Mouse (Mus musculus) heart, postnatal 4 days (tissue): ENCODE measurements around the gene Rere. TPM values are rescaled to one million over a fixed set of nuclear protein-coding genes. Genes with fewer than 3 reads are reported as not detected.
"Not testable (repeated sequence)": the region's sequence is repeated elsewhere in the genome, so short reads cannot be mapped to it uniquely, and the experiment has no call there.

Source experiments
- DNase-seq: peaks from one replicate; pipeline ENCODE4 v3.0.0; 2021
- total RNA-seq, 2 experiments: library from RNA; stranded (reverse); gene quantifications; 2 replicates each; pipeline ENCODE4 v1.2.3; 2021

Rere gene
- total RNA-seq, 2 experiments from 2014 or later: 70.0 to 72.5 TPM

DNA sequence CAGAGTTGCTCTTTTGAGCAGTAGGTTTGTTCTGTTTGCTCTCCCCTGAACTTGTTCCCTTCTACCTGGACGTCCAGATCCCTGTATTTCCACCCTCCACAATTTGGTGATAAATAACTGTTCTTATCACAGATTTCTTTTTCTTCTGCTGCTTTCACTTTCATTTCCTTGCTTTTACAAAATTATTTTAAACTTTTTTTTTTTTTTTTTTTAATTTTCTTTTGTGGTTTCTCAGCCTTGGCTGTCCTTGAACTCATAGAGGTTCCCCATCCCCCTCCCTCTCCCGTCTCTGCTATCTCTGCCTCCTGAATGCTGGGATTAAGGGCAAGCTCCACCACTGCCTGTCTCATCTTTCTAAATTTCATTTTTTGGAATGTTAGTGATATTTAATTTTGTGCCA, 234.8 kb downstream of the Rere start:
- DNase-seq: no peak

- no peak for DNase-seq
Observed at GRCm38 (mm10) chr4:150517381-150517780, 235.9 kb downstream of the Rere start.

DNA sequence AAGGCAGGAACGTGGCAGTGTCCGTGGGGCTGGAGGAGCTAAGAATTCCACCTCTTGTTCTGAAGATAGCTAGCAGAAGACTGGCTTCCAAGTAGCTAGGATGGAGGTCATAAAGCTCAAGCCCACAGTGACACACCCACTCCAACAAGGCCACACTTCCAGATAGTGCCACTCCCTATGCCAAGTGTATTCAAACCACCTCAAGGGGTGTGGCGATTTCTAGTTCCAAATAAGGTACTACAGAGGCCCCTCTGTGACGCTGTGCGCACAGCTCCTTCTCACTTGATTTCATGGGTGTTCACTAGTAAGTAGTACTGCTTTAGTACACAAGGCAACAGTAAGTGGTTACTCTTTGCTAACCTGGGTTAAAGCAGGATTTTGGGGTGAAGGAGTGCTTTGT, 237.4 kb downstream of the Rere start:
- DNase-seq: no peak

DNA sequence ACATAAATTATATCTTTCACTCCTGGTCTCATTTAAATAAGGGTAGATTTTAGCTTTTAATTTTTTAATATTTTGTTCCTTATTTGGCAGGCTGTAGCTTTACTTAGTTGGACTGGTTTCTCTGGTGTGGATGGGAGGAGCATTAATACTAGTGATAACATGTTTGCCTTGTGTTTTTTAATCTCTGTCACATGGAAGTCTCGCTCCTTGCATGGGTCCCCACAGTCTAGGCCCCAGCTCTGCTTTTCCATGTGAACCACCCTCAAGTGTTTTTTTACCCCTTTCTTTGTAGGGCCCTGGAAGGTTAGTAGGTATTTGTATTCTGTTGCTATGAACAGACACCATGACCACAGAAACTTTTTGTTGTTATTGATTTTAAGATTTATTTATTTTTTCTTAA, 238.6 kb downstream of the Rere start:
- DNase-seq: no peak

DNA sequence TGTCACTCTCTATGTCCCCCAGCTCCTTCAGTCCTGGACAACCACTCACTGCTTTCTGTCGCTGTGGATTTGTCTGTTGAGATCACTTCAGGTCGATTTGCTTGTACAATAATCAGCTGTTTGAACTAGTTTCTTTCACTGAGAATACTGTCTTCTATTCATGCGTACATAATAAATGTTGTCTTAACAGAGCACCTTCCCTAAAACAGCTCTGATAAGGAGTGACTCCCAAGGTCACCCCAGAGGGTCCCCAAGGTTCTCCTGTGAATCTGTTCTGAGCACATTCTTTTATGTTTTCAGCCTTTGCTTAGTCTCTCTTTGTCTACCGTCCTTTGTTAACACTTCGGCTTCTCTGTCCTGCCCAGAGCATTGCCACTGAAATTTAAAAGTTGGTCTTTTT, 241.0 kb downstream of the Rere start:
- no peak for DNase-seq

DNA sequence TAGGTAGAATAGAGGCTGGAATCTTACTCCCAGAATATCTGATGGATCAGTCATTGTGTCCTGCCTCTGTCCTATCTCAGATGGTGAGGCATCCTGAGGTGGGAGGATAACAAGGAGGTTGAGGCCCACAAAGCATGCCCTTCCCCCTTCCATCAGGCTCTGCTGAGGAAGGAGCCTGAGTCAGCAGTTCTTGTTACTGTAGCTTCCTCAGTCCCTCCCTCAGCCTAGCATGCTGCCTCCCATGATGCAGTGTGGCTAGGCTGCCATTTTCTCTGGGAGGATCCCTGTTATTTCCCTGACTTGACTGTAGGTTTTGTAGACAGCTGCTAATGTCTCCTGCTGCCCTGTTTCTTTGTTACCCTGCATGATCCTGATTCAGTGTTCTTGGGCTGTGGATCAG, 241.9 kb downstream of the Rere start:
- no peak for DNase-seq

DNA sequence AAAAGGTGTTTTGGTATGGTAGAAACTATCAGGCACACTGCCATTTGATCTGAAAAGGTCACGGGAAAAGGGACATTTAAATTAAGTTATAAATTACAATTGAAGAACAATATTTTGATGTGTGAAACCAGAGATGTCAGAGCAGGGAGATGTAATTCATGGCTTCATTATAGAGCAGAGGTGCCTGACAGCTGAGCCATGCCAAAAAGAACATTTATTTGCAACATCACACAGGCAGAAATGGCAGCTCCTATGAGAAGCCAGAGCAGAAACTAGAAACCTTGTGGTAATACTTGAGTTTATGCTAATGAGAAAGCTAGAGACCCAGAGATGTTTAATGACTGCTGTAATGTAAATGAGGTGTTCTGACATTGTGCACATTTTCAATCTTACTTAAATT, 244.8 kb downstream of the Rere start:
- no peak for DNase-seq

DNA sequence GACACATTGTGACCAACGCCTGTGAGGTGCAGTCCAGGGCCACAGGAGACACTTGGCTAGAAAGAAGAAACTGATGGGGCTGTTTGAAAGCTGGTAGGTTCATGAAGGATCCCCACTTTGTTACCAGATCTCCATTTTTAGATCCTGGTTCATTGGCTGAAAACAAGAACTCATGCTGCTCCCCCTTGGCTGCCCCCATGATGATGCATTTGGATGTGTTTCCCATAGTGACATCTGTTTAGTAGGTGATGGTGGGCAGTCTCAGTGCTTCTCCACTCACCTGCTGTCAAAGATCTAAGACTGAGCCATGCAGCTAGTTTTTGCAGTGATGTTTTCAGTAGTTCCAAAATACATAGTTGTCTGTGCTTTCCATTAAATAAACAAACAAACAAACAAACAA, 247.0 kb downstream of the Rere start:
- no peak for DNase-seq

DNA sequence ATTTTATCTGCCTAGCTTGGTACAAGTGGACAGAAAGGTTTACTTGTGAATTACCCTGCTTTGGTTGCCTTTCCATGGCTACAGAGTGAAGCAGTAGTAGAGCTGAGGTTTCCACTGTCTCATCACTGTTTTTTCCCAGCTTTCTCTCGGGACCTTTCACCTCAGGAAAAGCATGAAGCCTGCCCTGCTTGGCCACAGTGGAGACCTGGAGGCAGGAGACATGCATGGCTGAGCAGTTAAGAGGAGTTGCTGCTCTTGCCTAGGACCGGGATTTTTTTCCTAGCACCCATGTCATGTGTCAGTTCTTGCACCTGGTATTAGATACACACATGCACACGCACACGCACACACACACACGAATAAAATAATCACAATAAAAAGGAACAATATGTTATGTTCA, 247.4 kb downstream of the Rere start:
- DNase-seq: no peak

DNA sequence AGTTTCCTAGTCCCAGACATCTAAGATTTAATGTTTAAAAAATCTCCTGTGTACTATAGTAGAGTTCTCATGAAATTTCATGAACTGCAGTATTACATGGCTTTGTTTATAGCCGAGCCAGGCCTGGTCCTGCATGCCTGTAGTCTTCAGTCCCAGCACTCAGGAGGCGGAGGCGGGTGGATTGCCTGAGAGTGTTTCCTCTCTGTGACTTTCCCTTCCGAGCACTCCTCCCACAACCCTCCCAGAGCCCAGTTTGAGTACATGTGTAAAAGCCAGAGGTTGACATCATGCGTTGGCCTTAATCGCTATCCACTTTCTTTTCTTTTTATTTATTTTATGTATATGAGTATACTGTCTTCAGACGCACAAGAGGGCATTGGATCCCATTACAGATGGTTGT, 250.4 kb downstream of the Rere start:
- DNase-seq: no peak

DNA sequence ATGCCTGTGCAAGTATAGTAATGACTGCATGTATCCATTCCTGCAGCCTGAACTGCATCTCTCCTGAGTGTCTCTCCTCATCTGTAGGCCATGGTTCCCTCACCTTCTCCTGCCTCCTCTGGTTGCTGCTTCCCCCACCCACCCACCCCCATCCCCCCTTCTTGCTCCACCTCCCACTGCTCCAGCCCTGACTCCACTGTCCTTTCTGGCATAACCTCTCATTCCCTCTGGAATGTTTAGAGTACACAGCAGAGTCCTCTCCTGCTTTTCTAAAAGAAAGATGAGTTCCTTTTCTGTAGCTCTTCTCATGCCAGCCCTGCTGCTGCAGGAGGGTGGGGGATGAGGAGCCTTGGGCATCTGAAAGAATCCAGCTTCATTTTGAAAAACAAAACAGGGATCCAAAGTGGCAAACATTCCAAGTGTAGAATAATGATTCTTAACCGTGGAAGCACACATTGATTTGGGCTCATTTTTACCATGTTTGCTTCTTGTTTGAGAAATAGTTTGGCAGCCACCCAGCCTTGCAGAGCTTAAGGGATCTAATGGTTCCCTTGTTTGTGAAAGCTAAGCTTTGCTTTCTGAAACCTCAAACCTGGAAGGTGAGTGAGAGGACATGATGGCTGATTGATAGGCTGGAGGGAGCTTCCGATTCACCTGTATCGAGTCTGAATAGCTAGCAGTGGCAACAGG, 255.5 kb downstream of the Rere start:
- DNase-seq: no peak

- no peak for DNase-seq
Observed at GRCm38 (mm10) chr4:150539846-150540245, 258.4 kb downstream of the Rere start.

- no peak for DNase-seq
Observed at GRCm38 (mm10) chr4:150540392-150541094, 259.1 kb downstream of the Rere start.

DNA sequence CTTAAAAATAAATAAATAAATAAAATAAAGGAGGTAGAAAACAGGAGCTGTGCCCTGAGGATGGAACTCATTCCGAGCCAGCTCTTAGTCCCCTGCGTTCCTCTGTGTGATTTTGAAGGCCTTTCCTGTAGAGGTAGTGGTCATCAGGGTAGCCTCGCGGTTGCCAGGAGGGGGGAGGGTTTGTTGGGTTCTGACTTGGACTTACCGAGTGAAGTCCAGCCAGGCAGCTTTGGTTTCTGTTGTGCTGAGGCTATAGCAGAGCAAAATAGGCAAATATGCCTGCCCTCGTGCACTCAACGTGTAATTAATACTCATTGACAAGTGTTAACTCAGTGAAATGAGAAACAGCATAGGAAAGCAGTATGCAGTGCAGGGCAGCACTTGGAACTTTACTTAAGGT, 262.8 kb downstream of the Rere start:
- no peak for DNase-seq

DNA sequence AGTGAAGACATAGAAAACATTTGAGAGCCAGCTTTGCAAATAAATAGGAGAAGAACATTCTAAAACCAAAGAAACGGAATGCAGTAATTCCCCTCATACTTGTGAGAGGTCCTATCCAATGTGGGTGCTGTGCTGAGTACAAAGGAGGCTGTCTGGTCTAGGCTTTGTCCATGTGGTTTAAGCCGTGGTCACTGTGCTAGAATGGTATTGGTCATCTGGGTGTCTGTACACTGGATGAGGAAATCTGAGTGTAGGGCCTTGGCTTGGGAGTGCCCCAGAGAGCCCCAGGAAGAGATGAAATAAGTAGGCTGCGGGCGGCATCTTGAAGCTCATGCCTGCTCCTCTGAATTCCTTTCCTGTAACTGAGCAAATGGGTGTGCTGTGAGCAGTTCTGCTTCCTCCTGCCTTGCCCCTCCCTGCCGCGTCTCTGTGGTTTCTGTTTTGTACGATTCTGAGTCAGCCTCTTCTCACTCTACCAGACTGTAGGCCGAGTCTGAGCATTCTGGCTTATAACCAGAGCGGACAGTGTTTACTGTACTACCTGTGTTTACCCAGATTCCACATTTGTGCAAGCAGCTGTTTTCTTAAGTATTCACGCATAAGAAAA, 263.3 kb downstream of the Rere start:
- DNase-seq: peak; percentile 26

DNA sequence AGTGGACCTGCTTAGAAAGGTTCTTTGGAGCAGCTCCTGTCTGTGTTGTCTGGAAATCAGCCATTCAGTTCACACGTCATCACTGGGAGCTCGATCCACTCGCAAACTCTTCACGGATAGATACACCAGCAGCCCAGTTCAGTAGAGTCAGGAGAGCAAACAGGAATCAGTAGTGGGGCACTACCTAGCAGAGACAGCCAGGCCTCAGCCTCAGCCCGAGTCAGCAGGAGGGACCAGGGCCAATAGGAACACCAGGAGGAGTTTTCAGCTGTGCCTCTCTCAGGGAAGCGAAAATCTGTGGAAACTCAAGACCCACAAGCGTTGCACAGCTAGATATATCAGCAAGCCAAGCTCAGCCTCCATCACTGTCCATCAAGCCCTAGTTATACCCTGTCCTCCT, 264.3 kb downstream of the Rere start:
- no peak for DNase-seq

GRCm38 (mm10) chr4:150546296-150546695, 264.9 kb downstream of the Rere start:
- not testable (repeated sequence) for DNase-seq

DNA sequence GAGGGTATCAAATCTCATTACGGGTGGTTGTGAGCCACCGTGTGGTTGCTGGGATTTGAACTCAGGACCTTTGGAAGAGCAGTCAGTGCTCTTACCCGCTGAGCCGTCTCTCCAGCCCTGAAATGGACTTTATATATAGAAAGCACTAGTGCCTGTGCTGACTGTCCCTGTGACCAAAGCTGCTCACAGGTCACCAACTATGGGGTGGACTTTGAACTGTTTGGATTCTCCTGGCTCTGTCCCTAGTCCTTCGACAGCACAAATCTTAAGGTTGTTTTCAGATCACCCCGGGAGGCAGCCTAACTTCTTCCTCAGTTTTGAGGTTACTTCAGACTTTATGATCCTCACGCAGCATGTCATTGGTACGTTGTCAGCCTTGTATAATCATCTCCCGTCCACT, 267.9 kb downstream of the Rere start:
- DNase-seq: no peak

DNA sequence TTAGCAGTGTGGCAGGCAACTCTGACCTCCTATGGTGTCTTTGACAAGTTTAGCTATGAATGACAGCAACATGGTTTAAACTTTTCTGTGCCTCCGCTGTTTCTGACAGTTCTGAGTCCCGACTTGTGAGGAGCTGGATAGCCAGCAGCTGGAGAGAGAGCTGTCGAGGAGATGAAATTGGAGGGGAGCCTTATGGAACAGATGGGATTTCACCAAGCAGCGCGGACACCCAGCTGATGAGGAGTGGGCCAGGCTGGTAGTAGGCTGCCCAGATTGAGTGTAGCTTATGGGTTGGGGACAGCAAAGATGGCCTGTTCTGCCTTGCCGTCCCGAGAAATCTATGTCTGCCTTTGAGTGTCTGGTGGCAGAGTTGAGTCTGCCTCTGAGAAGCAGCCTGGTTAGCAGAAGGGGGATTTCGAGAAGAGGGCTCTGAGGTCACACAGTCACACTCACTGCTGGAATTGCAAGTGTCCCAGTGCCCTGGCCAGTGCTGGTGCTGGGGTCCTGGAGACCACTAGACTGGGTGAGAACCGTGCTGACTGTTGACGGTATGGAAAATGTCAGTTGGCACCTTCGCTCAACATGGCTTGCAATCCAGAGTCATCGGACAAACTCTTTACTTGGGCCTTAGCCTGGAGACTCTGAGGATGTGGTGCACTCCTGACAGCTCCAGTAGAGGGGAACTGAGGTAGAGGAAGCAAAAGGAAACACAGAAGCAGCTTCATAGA, 268.7 kb downstream of the Rere start:
- no peak for DNase-seq

- no peak for DNase-seq
Observed at GRCm38 (mm10) chr4:150551390-150551789, 269.9 kb downstream of the Rere start.

DNA sequence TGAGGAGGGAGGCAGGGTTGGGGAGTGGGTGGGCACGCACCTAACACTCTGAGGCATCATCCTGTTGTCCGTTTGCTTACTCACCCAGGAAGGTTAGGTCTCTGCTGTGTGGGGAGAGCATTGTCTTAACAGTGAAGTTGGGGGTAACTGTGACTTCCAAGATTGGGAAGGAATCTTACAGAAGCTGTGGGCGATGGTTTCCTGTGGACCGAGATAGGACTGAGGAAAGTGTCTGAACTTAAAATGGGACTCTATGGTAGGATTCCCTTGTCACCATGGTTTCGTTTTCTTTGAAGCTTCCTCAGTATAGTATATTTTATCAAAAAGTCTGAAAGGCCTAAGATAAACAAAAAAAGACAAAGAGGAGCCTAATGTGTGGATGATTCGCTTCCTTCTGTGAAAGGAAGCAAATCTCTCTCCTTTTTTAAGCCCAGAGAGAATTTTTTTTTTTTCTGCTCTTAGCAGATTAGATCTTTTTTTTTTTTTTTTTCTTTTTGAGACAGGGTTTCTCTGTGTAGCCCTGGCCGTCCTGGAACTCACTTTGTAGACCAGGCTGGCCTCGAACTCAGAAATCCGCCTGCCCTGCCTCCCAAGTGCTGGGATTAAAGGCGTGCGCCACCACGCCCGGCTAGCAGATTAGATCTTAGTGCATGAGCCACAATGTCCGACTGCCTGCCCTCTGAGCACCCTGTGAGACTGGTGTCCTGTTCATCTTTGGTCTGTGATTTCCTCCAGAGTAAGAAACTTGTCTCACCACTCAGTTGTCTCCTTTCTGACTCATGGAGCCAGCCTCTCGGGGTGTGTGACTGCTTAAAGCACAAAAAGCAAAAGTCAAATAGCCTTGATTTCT, 271.5 kb downstream of the Rere start:
- DNase-seq: no peak

DNA sequence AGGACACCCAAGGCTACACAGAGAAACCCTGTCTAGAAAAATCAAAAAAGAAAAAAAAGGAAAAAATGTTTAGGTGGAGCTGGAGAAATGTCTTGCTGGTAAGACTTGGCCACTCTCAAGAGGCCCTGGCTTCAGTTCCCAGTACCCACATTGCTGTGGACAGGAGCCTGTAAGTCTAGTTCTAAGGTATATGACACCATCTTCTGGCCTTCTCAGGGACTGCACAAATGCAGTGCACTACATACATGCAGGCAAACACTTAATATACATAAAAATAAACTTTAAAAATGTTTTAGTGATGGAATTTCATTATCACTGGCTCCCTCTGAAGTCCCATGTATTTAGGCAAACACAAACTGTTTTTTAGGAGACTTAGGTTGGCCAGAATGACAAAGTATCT, 274.3 kb downstream of the Rere start:
- DNase-seq: no peak
